Mouse (Mus musculus): ENCODE measurements around the gene Ssr1.

- no peak for TF ChIP-seq CTCF (IDR thresholded peaks at IDR 0.05; ENCODE audit: insufficient read depth, low read depth, low read length)
- TF ChIP-seq POLR2A (IDR thresholded peaks at IDR 0.05; ENCODE audit: insufficient read depth, low read depth, low read length), result no peak
Observed at GRCm38 (mm10) chr13:37980346-37980745, 13.7 kb downstream of the Ssr1 start.

Measured in olfactory bulb, adult 2 months (tissue).